Mouse (Mus musculus) ovary, adult 18-20 months (tissue): Measurements from ENCODE around the gene Rmnd5b.
A peak's percentile ranks its signal among the peaks of the same experiment; 100 is the strongest.
"Not testable (repeated sequence)": the region's sequence is repeated elsewhere in the genome, so short reads cannot be mapped to it uniquely, and the experiment has no call there.

Source experiments
- DNase-seq: peaks from one replicate; pipeline ENCODE4 v3.0.0; 2022; ENCODE audit warnings: low spot score, mixed read lengths

Gene Rmnd5b

GRCm38 (mm10) chr11:51620084-51620483 lies 15.6 kb downstream of the Rmnd5b start:
- no peak for DNase-seq

DNA sequence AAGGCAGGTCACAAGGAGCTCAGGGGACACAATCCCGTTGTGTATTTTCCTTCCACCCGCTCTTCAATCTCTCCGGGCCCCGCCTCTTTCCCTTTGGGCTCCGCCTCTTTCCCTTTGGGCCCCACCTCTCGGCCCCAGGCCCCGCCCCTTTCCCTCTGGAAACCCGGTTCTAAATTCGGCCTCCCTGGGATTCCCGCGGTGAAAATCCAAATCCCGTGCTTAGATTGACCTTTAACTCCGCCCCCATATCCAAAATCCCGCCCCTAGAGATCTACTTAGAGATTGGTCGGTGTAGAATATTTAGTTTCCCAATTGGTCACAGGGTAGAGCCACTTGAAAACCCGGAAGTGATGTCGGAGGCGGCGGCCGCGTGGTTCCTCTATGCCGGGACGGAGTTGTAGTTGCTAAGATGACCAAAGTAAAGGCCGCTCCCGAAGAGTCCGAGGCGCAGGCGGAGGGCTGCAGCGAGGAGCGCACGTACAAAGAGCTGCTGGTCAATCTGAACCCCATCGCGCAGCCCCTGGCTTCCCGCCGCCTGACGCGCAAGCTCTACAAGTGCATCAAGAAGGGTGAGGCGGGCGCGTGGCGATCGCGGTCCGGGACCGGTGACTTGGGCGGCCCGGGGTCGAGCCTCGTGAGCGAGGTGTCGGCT lies 16.2 kb downstream of the Rmnd5b start, which contains the start of gene Nhp2:
Gene Nhp2, plus strand, starts transcription at position 327 of the 652 bp plus-strand sequence.
- DNase-seq, result peak; percentile 91

DNA sequence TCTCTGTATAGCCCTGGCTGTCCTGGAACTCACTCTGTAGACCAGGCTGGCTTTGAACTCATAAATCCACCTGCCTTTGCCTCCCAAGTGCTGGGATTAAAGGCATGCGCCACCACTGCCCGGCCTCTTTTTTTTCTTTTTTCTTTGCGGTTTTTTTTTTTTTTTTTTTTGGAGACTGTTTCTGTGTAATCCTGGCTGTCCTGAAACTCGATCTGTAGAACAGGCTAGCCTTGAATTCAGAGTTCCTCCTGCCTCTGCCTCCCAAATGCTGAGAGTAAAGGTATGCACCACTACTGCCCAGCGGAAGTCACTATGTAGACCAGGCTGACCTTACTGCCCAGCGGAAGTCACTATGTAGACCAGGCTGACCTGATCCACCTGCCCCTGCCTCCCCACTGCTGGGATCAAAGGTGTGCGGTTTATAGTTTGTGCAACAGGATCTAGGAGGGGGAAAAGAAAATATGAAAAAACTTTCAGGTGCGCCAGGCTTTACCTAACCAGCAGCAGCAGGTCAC lies 16.7 kb downstream of the Rmnd5b start:
- DNase-seq, result no peak

DNA sequence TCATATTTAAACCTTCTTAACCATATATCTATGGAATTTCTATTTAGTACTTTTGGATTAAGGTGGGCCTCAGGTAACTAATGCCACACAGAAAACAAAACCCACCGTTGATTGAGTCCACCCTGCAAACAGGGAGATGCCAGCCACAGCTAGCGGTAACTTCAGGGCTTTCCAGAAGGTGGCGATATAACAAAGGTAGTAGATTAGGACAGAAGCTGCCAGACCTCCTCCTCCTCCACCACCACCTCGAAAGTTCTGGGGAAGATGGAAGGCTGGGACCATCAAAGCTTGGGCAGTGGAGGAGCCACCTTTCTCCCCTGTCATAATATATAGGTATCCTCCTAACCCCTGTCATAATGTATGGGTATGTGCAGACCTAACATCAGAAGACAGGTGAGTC lies 18.0 kb downstream of the Rmnd5b start:
- DNase-seq, result peak; percentile 38

DNA sequence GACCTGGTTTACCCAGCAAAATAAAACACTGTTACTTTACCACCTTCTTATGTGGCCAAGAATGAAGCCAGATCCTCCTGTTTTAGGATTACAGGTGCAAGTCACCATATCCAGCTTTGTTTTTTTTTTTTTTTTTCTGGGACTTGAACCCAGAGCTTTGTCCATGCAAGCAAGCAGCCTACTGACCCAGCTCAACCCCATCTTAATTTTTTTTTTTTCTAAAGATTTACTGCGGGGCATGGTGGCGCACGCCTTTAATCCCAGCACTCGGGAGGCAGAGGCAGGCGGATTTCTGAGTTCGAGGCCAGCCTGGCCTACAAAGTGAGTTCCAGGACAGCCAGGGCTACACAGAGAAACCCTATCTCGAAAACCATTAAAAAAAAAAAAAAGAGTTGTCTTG lies 19.6 kb downstream of the Rmnd5b start:
- DNase-seq, result not testable (repeated sequence)

- peak; percentile 74 for DNase-seq
Measured at GRCm38 (mm10) chr11:51615601-51616000, 20.1 kb downstream of the Rmnd5b start.

DNA sequence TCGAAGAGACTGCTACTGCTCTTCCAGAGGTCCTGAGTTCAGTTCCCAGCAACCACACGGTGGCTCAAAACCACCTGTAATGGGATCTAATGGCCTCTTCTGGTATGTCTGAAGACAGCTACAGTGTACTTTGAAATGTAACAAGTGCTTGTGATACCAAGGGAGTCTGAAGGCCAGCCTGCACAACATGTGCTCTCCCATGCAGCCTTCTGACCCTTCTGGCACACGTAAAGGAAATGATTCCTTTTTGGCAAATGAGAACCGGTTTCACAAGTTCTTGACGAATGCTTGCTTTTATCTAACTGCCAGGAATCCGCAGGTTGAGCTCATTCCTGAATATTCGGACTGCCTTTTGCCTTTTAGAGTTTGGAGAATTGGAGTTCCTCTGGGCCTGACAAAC lies 20.6 kb downstream of the Rmnd5b start:
- DNase-seq, result no peak

- DNase-seq, result no peak
Measured at GRCm38 (mm10) chr11:51614256-51614655, 21.4 kb downstream of the Rmnd5b start.

DNA sequence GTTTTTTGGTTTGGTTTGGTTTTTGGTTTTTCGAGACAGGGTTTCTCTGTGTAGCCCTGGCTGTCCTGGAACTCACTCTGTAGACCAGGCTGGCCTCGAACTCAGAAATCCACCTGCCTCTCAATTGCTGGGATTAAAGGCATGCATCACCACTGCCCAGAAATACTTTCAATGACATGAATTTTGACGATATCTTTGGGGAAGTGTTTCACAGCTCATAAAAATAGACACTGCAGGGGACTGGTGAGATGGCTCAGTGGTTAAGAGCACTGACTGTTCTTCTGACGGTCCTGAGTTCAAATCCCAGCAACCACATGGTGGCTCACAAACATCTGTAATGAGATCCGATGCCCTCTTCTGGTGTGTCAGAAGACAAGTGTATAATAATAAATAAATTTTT lies 25.8 kb downstream of the Rmnd5b start:
- DNase-seq, result not testable (repeated sequence)

- DNase-seq, result no peak
Measured at GRCm38 (mm10) chr11:51609266-51609909, 26.3 kb downstream of the Rmnd5b start.

DNA sequence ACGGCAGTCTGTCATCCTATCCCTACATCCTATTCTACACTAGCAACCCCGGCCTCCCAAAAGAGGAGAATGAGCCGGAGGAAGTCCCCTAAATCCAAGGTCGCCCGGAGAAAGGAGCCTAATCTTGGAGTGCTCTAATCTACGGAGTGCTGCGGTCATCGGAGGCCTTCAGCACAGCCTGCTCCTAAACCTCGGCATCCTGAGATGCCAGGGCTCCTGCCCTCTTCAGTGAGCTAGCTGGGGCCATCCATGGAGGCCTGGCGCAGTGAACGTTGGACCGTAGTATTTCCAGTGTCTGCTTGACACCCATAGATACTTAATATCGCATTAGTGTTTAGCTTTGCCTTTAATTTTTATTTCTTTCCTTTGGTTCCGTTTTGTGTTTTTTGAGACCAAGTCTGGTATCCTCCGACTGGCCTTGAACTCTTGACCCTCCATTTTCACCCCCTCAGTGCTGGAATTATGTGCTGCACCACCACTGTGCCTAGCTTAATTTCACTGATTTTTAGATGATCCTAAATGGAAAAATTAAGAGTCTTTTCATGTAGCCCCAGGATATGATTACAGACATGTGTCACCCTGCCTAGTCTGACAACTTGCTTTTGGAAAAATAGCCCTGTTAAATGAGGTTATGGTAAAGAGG lies 28.5 kb downstream of the Rmnd5b start:
- no peak for DNase-seq

DNA sequence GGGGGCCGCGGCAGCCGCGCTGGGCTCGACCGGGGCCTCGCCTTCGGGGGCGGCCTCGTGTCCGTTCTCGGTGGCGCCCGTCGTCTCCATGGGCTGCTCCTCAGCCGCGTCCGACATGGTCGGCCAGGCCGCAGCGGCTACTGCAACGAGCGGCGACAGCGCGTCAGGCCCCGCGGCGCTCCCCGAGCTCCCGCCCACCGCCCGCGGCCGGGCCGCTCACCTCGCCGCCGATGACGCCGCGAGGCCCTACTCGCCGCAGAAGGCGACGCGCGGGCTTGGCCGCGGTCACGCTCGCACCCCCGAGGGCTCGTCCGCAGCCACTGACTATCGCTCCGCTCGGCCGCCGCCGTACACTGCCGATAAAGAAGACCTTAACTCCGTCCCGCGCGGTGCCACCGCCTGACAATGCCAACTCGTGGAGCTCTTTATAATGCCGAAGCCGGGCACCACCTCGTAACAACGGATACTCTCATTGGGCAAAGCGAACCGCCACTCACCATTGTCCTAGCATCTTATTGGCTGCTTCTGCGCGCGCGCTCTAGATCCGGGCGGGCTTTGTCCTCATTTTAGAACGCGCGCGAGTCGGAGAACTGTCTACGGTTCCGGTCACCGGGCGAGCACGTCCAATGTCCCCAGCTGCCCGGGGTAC lies 29.1 kb downstream of the Rmnd5b start, which contains the start of gene Hnrnpab:
Gene Hnrnpab, minus strand, starts transcription at position 401 of the 649 bp plus-strand sequence.
- peak; percentile 93 for DNase-seq

DNA sequence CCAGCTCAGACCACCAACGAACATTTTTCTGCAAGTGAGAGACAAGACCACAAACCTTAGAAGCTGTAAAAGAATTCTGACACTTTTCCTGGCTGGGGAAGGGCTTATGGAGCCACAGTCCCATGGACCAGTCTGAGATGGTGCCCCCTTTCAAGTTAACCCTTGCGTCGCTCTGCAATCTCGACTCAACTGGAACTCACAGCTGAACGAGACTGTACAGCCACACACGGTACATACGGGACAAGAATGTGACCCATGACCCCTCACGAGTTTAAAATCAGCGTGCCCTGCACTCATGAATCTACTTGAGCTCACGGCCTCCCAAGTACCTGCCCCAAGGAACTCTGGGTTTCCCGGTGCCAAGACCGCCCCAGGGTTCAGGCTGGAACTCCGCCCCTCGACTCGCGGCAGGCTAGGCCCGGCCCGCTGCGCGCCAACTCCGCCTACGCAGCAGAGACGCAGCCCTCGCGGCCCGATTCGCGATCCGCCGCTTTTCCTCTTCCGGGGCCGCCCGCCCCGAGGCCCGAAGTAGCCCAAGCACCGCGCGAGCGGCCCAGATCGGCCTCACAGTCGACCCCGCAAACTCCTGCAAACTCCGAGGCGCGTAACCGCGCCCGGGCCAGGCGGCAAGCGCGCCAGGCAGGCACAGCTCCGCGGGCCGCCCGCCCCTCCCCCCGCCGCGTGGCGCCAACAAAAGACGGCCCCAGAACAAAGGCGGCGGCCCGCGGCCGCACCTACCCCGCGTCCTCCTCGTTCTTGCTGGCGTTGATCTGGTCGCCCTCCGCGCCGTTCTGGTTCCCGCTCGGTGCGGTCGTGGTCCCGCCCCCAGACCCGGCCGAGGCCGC lies 29.9 kb downstream of the Rmnd5b start:
- peak; percentile 87 for DNase-seq

GRCm38 (mm10) chr11:51602253-51602652 lies 33.4 kb downstream of the Rmnd5b start:
- DNase-seq, result no peak

- DNase-seq, result no peak
Measured at GRCm38 (mm10) chr11:51597553-51597952, 38.1 kb downstream of the Rmnd5b start.

DNA sequence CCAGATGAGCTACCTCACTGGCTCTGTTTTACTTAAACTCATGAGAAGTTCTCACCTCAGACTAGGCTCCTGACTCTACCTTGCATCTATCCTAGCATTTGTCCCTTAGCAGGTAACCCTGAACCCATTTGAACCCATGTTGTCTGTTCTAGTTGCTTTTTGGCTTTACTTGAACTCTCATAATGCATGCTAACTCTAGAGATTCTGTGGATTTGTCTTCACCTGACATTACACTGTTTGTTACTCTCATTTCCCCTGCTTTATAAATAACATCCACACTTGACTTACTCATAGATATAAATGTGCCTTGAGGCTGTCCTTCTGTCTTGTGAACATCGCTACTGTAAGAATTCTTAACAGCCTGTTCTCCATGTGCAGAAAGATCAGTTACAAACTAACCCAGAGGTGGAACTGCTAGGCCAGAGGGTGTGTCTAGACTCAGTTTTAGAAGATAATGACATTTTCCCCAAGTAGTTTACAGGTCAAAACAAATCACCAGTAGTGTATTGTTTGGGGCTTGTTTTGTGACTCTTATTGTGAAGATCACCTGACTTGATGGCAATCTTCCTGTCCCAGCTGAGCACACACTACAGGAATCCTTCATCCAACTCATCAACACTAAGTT lies 40.1 kb downstream of the Rmnd5b start:
- no peak for DNase-seq

DNA sequence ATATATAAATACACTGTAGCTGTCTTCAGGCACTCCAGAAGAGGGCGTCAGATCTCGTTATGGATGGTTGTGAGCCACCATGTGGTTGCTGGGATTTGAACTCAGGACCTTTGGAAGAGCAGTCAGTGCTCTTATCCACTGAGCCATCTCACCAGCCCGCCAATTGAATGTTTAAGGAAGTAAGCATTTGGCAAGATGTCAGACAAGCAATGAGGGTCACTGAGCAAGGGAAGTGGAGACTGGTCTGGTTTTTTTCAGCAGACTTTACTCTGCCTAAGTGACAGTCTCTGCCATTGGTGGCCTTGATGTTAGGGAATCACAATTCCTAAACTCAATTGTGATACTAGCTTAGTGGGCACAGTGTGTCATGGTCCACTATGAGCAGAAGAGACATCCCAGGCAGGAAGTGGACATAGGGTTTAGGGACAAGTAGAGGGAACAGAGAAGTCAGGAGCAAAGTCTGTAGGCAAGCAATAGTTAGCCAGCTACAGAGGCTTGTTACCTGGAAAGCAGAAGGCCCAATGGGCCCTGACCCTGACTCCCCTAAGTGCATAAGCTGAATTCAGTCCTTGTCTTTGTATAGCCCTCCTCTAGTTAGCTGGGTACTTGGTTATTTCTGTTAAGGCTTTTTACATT lies 40.9 kb downstream of the Rmnd5b start:
- no peak for DNase-seq

- no peak for DNase-seq
Measured at GRCm38 (mm10) chr11:51593849-51594248, 41.8 kb downstream of the Rmnd5b start.

- DNase-seq, result no peak
Measured at GRCm38 (mm10) chr11:51593368-51593767, 42.3 kb downstream of the Rmnd5b start.

DNA sequence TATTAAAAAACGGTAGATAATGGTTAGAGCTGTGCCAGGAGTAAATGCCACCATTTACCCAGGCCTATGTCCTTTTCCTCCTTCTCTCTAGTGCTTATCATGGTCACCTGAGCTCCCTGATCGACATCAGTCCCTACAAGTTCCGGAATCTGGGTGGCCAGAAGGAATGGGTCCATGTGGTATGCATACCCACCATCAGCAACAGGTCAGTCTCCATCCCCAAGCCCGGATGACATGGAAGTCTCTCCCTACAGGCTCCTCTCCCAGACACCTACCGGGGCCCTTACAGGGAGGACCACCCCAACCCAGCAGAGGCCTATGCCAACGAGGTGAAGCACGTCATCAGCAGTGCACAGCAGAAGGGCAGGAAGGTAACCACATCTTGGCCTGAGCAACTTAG lies 43.8 kb downstream of the Rmnd5b start:
- DNase-seq, result no peak

DNA sequence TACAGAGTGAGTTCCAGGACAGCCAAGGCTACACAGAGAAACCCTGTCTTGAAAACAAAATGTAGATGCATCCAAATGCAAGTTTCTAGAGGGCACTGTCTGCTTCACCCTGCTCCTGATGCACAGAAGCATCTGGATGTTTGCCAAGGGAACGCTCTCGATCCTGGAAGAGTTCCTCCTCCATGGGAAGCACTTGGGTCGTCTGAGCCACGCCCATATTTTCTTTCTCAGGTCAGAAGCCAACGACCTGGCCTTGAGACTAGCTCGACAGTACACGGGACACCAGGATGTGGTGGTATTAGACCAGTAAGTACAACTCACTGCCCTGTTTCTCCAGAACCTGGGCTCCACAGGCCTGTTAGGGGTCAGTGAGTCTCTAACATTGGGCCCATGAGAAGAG lies 44.5 kb downstream of the Rmnd5b start:
- DNase-seq, result no peak
